Mouse (Mus musculus): ENCODE data around the gene Sptbn4. TPM values are rescaled to one million over a fixed set of nuclear protein-coding genes. Genes with fewer than 3 reads are reported as not detected.
"Not testable (repeated sequence)": the region's sequence is repeated elsewhere in the genome, so short reads cannot be mapped to it uniquely, and the experiment has no call there.

The Sptbn4 gene
- 0.60 and 0.64 TPM in 2 replicates for polyA plus RNA-seq (2012; rRNA removed)
- 0.15 TPM in 2 replicates for polyA plus RNA-seq (2014; fragmentation: Nextera tagmentation; extraction: Ambion mirVana)

GRCm38 (mm10) chr7:27447419-27448286 lies at the start of gene Sptbn4, which contains the start of gene Blvrb:
TSS of gene Sptbn4 (minus strand) at chr7:27447686.
TSS of gene Blvrb (plus strand) at chr7:27447978.
- 2% methylated on average over 54 of the region's 54 CpGs for WGBS
- peak; percentile 56; the same call in 1 of the 2 replicates for TF ChIP-seq POLR2A (IDR thresholded peaks at IDR 0.05; ENCODE audit: borderline replicate concordance, extremely low read depth, insufficient read depth, insufficient read length)
- DNase-seq (ENCODE audit: low spot score), result peak; percentile 100
- H3K27ac ChIP-seq (replicated peaks; ENCODE audit: low read depth, low read length), result no peak within 1 kb of the TSS
- peak within 1 kb of the TSS; percentile 94 for H3K4me2 ChIP-seq (replicated peaks; ENCODE audit: low read depth, low read length, severe bottlenecking)
- no peaks in the 10 kb centered on the region for H3K36me3 ChIP-seq (ENCODE audit: control insufficient read depth, insufficient read depth, low read length)
- peak within 1 kb of the TSS; percentile 60 for H3K9ac ChIP-seq (ENCODE audit: low read depth, low read length, severe bottlenecking)
- peak within 1 kb of the TSS; percentile 61 for H3K4me3 ChIP-seq (replicated peaks; ENCODE audit: low read length)
- ATAC-seq (ENCODE audit: low FRiP score, low read depth), result peak; percentile 98
- H3K9me3 ChIP-seq (ENCODE audit: control insufficient read depth, low read length), result no peaks in the 10 kb centered on the region
- H3K4me1 ChIP-seq (ENCODE audit: control insufficient read depth, insufficient read depth, low read length), result peaks cover 10% of the 10 kb centered on the region
- peaks cover 20% of the 10 kb centered on the region for H3K27me3 ChIP-seq (ENCODE audit: control insufficient read depth, insufficient read depth, low read length)

GRCm38 (mm10) chr7:27494659-27495367 lies 47.3 kb upstream of the Sptbn4 start:
- not testable (repeated sequence) for H3K27ac ChIP-seq (replicated peaks; ENCODE audit: low read depth, low read length); H3K36me3 ChIP-seq (ENCODE audit: control insufficient read depth, insufficient read depth, low read length); DNase-seq (ENCODE audit: low spot score); ATAC-seq (ENCODE audit: low FRiP score, low read depth); H3K9ac ChIP-seq (ENCODE audit: low read depth, low read length, severe bottlenecking); H3K4me2 ChIP-seq (replicated peaks; ENCODE audit: low read depth, low read length, severe bottlenecking); H3K9me3 ChIP-seq (ENCODE audit: control insufficient read depth, low read length); H3K27me3 ChIP-seq (ENCODE audit: control insufficient read depth, insufficient read depth, low read length); H3K4me3 ChIP-seq (replicated peaks; ENCODE audit: low read length)
- H3K4me1 ChIP-seq (ENCODE audit: control insufficient read depth, insufficient read depth, low read length), result peaks cover 15% of the 10 kb centered on the region
- WGBS, result 88% methylated on average over 9 of the region's 9 CpGs

GRCm38 (mm10) chr7:27493450-27493849 lies 46.0 kb upstream of the Sptbn4 start:
- DNase-seq (ENCODE audit: low spot score) (no peak), ATAC-seq (ENCODE audit: low FRiP score, low read depth) (no peak)
- Histone ChIP-seq H3K9ac (ENCODE audit: low read depth, low read length, severe bottlenecking) (no peak overlapping the region), H3K36me3 (ENCODE audit: control insufficient read depth, insufficient read depth, low read length) (peaks cover 11% of the 10 kb centered on the region), H3K9me3 (ENCODE audit: control insufficient read depth, low read length) (no peaks in the 10 kb centered on the region), H3K4me3 (replicated peaks; ENCODE audit: low read length) (no peak overlapping the region), H3K27ac (replicated peaks; ENCODE audit: low read depth, low read length) (no peak overlapping the region), H3K27me3 (ENCODE audit: control insufficient read depth, insufficient read depth, low read length) (no peaks in the 10 kb centered on the region), H3K4me2 (replicated peaks; ENCODE audit: low read depth, low read length, severe bottlenecking) (no peak overlapping the region), H3K4me1 (ENCODE audit: control insufficient read depth, insufficient read depth, low read length) (peaks cover 17% of the 10 kb centered on the region)
- whole genome bisulfite sequencing, result 89% methylated on average over 5 of the region's 5 CpGs
- no peak for TF ChIP-seq POLR2A (IDR thresholded peaks at IDR 0.05; ENCODE audit: borderline replicate concordance, extremely low read depth, insufficient read depth, insufficient read length)

DNA sequence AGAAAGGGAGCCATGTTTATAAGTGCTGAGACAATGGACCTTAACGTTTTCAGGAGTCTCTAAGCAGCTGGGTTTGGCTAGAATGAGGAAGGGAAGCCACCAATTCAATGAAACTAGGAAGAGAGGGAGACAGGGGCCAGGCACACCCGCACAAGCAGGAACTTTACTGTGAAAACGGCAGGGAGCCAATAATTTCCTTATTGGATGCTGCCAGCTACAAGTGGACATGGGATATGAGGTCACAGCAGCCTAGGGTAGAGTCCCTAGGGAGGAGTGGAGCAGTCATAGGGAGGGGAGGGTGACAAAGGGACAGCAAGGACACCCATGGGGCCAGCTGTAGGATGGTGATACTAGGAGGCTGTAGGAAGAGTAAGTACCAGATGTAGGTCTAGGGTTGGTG lies 45.5 kb upstream of the Sptbn4 start:
- no peak for TF ChIP-seq POLR2A (IDR thresholded peaks at IDR 0.05; ENCODE audit: borderline replicate concordance, extremely low read depth, insufficient read depth, insufficient read length)
- Histone ChIP-seq H3K9me3 (ENCODE audit: control insufficient read depth, low read length) (no peaks in the 10 kb centered on the region), H3K4me1 (ENCODE audit: control insufficient read depth, insufficient read depth, low read length) (peaks cover 19% of the 10 kb centered on the region), H3K4me2 (replicated peaks; ENCODE audit: low read depth, low read length, severe bottlenecking) (no peak overlapping the region), H3K27ac (replicated peaks; ENCODE audit: low read depth, low read length) (no peak overlapping the region), H3K4me3 (replicated peaks; ENCODE audit: low read length) (no peak overlapping the region), H3K27me3 (ENCODE audit: control insufficient read depth, insufficient read depth, low read length) (no peaks in the 10 kb centered on the region), H3K9ac (ENCODE audit: low read depth, low read length, severe bottlenecking) (no peak overlapping the region), H3K36me3 (ENCODE audit: control insufficient read depth, insufficient read depth, low read length) (peaks cover 11% of the 10 kb centered on the region)
- 56% methylated on average over 3 of the region's 3 CpGs for WGBS
- DNase-seq (ENCODE audit: low spot score), result no peak
- no peak for ATAC-seq (ENCODE audit: low FRiP score, low read depth)

DNA sequence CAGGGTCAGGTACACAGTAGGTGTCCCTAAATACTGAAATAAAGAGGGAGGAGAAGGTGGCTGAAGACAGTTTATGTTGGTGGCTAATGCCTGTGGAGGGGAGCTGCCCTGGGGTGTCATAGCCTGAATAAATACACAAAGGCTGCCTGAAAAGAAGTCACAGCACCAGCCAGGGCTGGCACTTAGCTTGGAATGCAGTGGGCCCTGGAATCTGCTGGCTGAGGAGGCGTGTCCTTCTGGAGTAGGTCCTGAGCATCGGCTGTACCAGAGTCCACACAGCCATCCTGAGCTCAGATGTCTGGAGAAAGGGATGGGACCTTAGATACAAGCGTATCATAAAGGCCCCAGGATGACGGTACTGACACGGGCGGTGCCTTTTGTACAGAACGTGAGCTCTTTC lies 44.4 kb upstream of the Sptbn4 start:
- Histone ChIP-seq H3K9ac (ENCODE audit: low read depth, low read length, severe bottlenecking) (no peak overlapping the region), H3K27ac (replicated peaks; ENCODE audit: low read depth, low read length) (no peak overlapping the region), H3K9me3 (ENCODE audit: control insufficient read depth, low read length) (no peaks in the 10 kb centered on the region), H3K4me2 (replicated peaks; ENCODE audit: low read depth, low read length, severe bottlenecking) (no peak overlapping the region), H3K27me3 (ENCODE audit: control insufficient read depth, insufficient read depth, low read length) (no peaks in the 10 kb centered on the region), H3K36me3 (ENCODE audit: control insufficient read depth, insufficient read depth, low read length) (peaks cover 11% of the 10 kb centered on the region), H3K4me3 (replicated peaks; ENCODE audit: low read length) (no peak overlapping the region), H3K4me1 (ENCODE audit: control insufficient read depth, insufficient read depth, low read length) (peaks cover 19% of the 10 kb centered on the region)
- ATAC-seq (ENCODE audit: low FRiP score, low read depth) (no peak), DNase-seq (ENCODE audit: low spot score) (no peak)
- no peak for TF ChIP-seq POLR2A (IDR thresholded peaks at IDR 0.05; ENCODE audit: borderline replicate concordance, extremely low read depth, insufficient read depth, insufficient read length)
- whole genome bisulfite sequencing, result 75% methylated on average over 7 of the region's 7 CpGs
